Mouse (Mus musculus) urinary bladder, adult 2 months (tissue): ENCODE measurements around the gene Parvg. TPM values are rescaled to one million over a fixed set of nuclear protein-coding genes. Genes with fewer than 3 reads are reported as not detected.

Experiments
- DNase-seq: peaks from one replicate; pipeline ENCODE4 v3.0.0; 2022; ENCODE audit warnings: low spot score
- polyA plus RNA-seq: library from polyadenylated mRNA; depleted of rRNA; stranded (reverse); fragments of >200 nt; gene quantifications from 2 replicates; pipeline ENCODE4 v1.2.3, GENCODE M21; 2012

Gene Parvg
- polyA plus RNA-seq, 1 experiment, result 1.9 TPM

- DNase-seq, result no peak
These were observed 18.5 kb upstream of the Parvg start for GRCm38 (mm10) chr15:84305333-84305732.

GRCm38 (mm10) chr15:84310271-84310670 lies 13.6 kb upstream of the Parvg start:
- no peak for DNase-seq

- DNase-seq, result no peak
These were observed 12.3 kb upstream of the Parvg start for GRCm38 (mm10) chr15:84311295-84312085.

- no peak for DNase-seq
These were observed 10.8 kb upstream of the Parvg start for GRCm38 (mm10) chr15:84312878-84313565.

- no peak for DNase-seq
These were observed 10.3 kb upstream of the Parvg start for GRCm38 (mm10) chr15:84313566-84313878.

- no peak for DNase-seq
These were observed 9.3 kb upstream of the Parvg start for GRCm38 (mm10) chr15:84314420-84315080.

GRCm38 (mm10) chr15:84315276-84316046 lies 8.4 kb upstream of the Parvg start:
- DNase-seq, result no peak

GRCm38 (mm10) chr15:84319393-84319792 lies 4.4 kb upstream of the Parvg start:
- no peak for DNase-seq

GRCm38 (mm10) chr15:84321544-84322174 lies 2.2 kb upstream of the Parvg start:
- no peak for DNase-seq

GRCm38 (mm10) chr15:84324870-84325553 lies 1.2 kb downstream of the Parvg start:
- no peak for DNase-seq

GRCm38 (mm10) chr15:84325736-84326135 lies 1.9 kb downstream of the Parvg start:
- DNase-seq, result no peak

GRCm38 (mm10) chr15:84328870-84329269 lies 5.0 kb downstream of the Parvg start:
- DNase-seq, result no peak

- DNase-seq, result no peak
These were observed 6.1 kb downstream of the Parvg start for GRCm38 (mm10) chr15:84329940-84330339.

- DNase-seq, result no peak
These were observed 7.3 kb downstream of the Parvg start for GRCm38 (mm10) chr15:84331066-84331612.

- no peak for DNase-seq
These were observed 12.5 kb downstream of the Parvg start for GRCm38 (mm10) chr15:84336281-84336817.

- DNase-seq, result no peak
These were observed 13.8 kb downstream of the Parvg start for GRCm38 (mm10) chr15:84337599-84337998.

GRCm38 (mm10) chr15:84340926-84341325 lies 17.1 kb downstream of the Parvg start:
- DNase-seq, result no peak

- no peak for DNase-seq
These were observed 24.9 kb downstream of the Parvg start for GRCm38 (mm10) chr15:84348769-84349168.

GRCm38 (mm10) chr15:84349915-84350738 lies 26.3 kb downstream of the Parvg start:
- DNase-seq, result no peak
